Mouse (Mus musculus): ENCODE measurements around the gene Ptx3.
"Not testable (repeated sequence)": the region's sequence is repeated elsewhere in the genome, so short reads cannot be mapped to it uniquely, and the experiment has no call there.

The Ptx3 gene

DNA sequence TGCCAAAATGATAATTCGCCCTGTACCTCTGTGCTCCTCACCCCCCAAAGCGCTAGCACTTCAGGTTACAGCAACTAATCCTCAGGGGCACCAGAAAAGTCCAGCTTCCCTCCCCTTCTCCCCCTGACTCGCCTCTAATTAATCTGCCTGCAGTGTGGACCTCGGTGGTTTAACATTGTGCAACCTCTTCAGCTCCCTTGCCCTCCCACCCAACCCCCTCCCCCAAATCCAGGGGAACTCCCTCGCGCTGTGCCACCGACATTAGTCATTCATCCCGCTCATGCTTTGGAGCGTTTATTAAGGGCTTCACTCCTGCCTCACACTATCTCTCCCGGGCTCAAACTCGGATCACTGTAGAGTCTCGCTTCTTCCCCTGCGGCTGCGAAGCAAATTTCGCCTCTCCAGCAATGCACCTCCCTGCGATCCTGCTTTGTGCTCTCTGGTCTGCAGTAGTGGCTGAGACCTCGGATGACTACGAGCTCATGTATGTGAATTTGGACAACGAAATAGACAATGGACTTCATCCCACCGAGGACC, at the start of gene Ptx3:
TSS of gene Ptx3 (plus strand) at position 256 of the 537 bp plus-strand sequence.
- DNase-seq: no peak

DNA sequence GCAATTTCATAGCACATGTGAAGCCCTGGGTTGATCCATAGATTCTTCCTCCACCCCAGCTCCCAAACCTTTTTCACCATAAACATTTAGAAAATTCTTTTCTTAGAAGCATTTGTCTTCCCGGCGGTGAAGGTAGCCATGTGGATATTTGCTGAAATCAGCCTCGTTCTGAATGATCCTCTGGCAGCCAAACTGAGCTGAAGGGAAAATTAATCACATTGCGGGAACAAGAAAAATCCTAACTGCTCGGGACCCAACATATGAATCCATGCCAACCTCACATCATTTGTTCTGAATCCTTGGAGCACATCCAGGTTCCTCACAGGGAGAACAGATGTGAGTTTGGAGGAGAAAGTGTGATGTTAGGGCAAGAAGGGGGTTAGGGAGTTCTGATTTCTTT, 46.8 kb upstream of the Ptx3 start:
- DNase-seq: peak; percentile 2

DNA sequence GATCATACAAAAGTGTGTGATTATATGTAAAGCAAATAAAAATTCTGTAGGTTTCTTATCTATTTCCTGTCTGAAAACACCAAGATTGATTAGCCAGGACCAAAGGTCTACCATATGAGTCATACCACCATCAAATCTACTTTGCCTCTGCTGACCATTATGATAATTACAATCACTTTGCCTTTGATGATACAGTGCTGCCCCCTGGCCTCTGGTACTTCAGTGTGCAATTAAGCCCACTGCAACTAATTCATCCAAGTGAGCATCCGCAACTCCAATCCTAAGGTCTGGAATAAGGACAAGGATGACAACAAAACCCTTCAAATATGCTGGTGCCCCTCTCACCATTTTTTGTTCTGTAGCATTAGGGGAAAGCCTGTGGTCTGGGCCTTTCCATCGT, 40.1 kb upstream of the Ptx3 start:
- no peak for DNase-seq

DNA sequence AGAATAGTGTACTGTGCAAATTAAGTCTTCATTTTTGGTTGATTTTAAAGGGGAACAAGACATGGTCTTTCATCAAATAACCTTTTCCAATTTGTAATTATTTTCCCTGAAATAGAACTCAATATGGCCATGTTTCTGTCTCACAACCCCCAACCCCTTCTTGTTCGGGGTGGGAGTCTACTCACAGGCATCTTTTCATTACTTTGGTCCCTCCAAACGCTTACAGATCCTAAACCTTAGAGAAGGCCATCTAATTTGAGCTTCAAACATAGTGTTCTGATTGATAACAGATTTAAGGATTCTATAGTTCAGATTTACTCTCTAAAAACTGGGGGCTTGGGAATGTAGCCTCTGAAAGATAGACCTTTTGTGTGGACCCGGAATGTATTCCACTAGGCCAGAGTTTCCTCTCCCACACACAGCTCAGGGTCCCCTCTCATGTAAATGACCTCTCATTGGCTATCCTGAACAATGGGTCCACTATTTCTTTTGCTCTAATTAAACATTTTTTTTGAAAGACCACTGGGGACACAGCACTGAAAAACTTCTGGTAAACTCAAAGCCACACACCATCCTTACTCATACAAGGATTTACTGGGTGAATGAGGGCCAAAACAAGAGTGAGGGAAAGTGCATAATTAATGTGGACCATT, 25.7 kb upstream of the Ptx3 start:
- DNase-seq: no peak

- DNase-seq: no peak
These were observed 10.7 kb upstream of the Ptx3 start for GRCm38 (mm10) chr3:66208836-66209573.

GRCm38 (mm10) chr3:66213524-66213923, 6.2 kb upstream of the Ptx3 start:
- DNase-seq: no peak

- DNase-seq: no peak
These were observed 4.0 kb upstream of the Ptx3 start for GRCm38 (mm10) chr3:66215759-66216158.

- peak; percentile 25 for DNase-seq
These were observed 988 bp downstream of the Ptx3 start for GRCm38 (mm10) chr3:66220554-66221242.

DNA sequence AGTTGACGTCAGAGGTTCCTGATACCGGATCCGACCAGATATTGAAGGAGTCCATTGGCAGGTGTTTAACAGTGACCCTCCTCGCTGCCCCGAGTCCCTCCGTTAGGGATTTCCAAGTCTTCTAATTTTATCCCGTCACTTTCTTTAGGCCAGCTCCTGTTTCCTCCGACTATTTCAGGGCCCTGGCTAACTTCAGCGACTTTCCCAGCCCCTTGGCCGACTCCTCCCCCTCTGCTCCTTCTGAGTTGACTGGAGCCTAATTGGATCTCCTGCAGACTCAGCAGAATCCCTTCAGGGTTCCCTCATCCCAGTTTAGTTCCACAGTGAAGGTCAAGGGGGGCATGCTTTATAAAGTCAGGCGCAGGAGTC, 1.5 kb downstream of the Ptx3 start:
- peak; percentile 10 for DNase-seq

- peak; percentile 6 for DNase-seq
These were observed 5.3 kb downstream of the Ptx3 start for GRCm38 (mm10) chr3:66224931-66225537.

- DNase-seq: not testable (repeated sequence)
These were observed 16.6 kb downstream of the Ptx3 start for GRCm38 (mm10) chr3:66236234-66236871.

DNA sequence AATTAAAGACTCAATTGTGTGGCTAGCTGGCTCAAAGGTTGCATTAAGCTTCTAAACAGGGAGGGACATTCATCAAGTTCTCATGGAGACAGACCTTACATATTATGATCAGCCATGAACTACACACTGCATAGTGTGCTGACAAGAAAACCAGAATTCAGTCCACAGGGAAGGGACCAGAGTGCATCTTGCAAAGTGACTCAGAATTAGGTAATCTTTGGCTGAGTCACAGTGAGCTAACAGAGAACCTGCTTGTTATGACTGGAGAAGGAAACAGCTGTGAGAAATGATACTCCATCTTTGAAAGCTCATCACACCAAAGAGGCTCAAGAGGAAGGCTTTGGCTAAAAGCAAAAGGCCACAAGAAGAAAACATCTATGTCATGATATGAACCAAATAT, 20.8 kb downstream of the Ptx3 start:
- DNase-seq: peak; percentile 25

GRCm38 (mm10) chr3:66251842-66252241, 32.1 kb downstream of the Ptx3 start:
- no peak for DNase-seq

DNA sequence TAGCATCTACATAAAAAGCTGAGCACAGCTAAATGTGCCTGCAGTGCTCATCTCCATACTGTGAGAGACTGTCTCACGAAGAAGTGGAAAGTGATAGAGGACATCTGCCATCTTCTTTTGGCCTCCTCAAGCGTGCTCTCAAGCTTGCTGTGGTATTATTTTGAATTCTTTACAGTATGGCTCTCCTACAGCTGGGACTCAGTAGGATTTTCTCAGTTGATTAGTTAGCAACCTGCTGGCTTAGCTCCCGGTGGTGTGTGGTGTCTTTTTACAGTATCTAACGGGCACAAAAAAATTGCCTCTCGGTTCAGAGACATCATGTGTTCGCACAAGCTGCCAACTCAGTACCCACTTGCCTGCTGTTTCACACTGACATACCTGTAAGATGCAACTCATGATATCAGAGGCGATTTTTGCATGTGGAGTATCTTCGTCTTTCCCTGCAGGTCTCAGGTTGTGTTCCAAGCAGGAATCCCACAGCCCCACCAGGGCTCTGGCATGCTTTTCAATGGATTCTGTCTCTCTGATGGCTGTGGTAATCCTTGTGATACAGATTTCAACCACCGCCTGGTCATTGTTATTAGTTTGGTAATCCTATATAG, 34.9 kb downstream of the Ptx3 start:
- no peak for DNase-seq

GRCm38 (mm10) chr3:66262319-66262718, 42.6 kb downstream of the Ptx3 start:
- peak; percentile 52 for DNase-seq

GRCm38 (mm10) chr3:66263270-66263669, 43.6 kb downstream of the Ptx3 start:
- DNase-seq: no peak
